In the genomic region with DNA sequence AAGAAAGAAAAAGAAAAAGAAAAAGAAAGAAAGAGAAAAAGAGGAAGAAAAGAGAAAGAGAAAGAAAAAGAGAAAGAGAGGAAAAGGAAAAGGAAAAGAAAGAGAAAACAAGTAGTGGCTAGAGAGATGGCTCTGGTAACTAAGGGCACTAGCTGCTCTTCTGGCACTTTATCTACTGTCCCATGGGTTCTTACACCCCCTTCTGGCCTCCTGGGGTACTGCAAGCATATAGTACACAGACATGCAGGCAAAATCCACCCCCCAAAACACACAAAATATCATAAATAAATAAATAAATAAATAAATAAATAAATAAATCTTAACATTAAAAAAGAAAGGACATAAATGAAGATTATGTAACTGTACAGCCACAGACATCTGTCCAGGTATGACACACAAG, we compare ENCODE assay signal across 9 mouse cellular contexts. TPM values are rescaled to one million over a fixed set of nuclear protein-coding genes. Genes with fewer than 3 reads are reported as not detected.
DNase-seq lines count a peak whose midpoint lies in the region; ATAC-seq and TF ChIP-seq lines count a peak whose summit lies in the region.
"Had no signal": no experiment of that assay in that cellular context is flagged by ENCODE, and none has a peak within 500 bp of the region (broad histone marks: within the 10 kb centered on the region; RNA-seq: fewer than 3 reads in every experiment).

No protein-coding gene starts in this region.

- no peak overlapping the region for H3K4me2 ChIP-seq in limb, embryonic 14.5 days (replicated peaks; ENCODE audit: low read depth, low read length, severe bottlenecking)
- H3K4me2 ChIP-seq: neural tube, embryonic 12.5 days had no signal

- H3K27ac ChIP-seq in layer of hippocampus, adult 2 months: no peak overlapping the region
- H3K27ac ChIP-seq in gastrocnemius, adult 2 months: no peak overlapping the region
- no peak overlapping the region for H3K27ac ChIP-seq in limb, embryonic 14.5 days (replicated peaks; ENCODE audit: low read depth, low read length)
- H3K27ac ChIP-seq: neural tube, embryonic 12.5 days had no signal

- H3K4me1 ChIP-seq in limb, embryonic 14.5 days (ENCODE audit: control insufficient read depth, insufficient read depth, low read length): no peaks in the 10 kb centered on the region
- H3K4me1 ChIP-seq: neural tube, embryonic 12.5 days had no signal

- H3K9me3 ChIP-seq in limb, embryonic 14.5 days (ENCODE audit: control insufficient read depth, low read length): no peaks in the 10 kb centered on the region
- H3K9me3 ChIP-seq: neural tube, embryonic 12.5 days had no signal

- peak; percentile 77 for TF ChIP-seq CTCF in layer of hippocampus, adult 2 months (conservative IDR thresholded peaks at IDR 0.05)
- TF ChIP-seq CTCF in gastrocnemius, adult 2 months (IDR thresholded peaks at IDR 0.05): peak; percentile 79

- DNase-seq in layer of hippocampus, adult 2 months (ENCODE audit: low spot score in 2 of 2): no peak
- DNase-seq in layer of hippocampus, adult 9-11 months: no peak
- peak; percentile 72 for DNase-seq in ES-CJ7 (ENCODE audit: low read depth, low spot score)
- peak; percentile 20 for DNase-seq in adrenal gland, adult 8-10 months
- peak; percentile 65 for DNase-seq in gastrocnemius, adult 2 months
- peak; percentile 55 for DNase-seq in limb, embryonic 14.5 days (ENCODE audit: low spot score)
- DNase-seq in retina, embryonic 14.5 days (ENCODE audit: low spot score): peak; percentile 77
- DNase-seq in yolk sac, embryonic 10.5 days (ENCODE audit: low spot score): no peak

- H3K4me3 ChIP-seq in layer of hippocampus, adult 2 months: no peak overlapping the region
- H3K4me3 ChIP-seq in gastrocnemius, adult 2 months: no peak overlapping the region
- H3K4me3 ChIP-seq in limb, embryonic 14.5 days (replicated peaks; ENCODE audit: low read length): no peak overlapping the region
- H3K4me3 ChIP-seq: neural tube, embryonic 12.5 days had no signal

- no peak for TF ChIP-seq POLR2A in limb, embryonic 14.5 days (IDR thresholded peaks at IDR 0.05; ENCODE audit: borderline replicate concordance, extremely low read depth, insufficient read depth, insufficient read length)

- no peaks in the 10 kb centered on the region for H3K27me3 ChIP-seq in limb, embryonic 14.5 days (ENCODE audit: control insufficient read depth, insufficient read depth, low read length)
- H3K27me3 ChIP-seq: neural tube, embryonic 12.5 days had no signal

- no peak overlapping the region for H3K9ac ChIP-seq in limb, embryonic 14.5 days (ENCODE audit: low read depth, low read length, severe bottlenecking)
- H3K9ac ChIP-seq: neural tube, embryonic 12.5 days had no signal

- ATAC-seq in limb, embryonic 14.5 days (ENCODE audit: low FRiP score, low read depth): no peak

- intact Hi-C loops in gastrocnemius, adult 2 months (cut with DNase I): loop anchor here (1.0 kb wide), 1 partner anchor 373 kb away; no protein-coding TSS in a partner anchor

- H3K36me3 ChIP-seq in limb, embryonic 14.5 days (ENCODE audit: control insufficient read depth, insufficient read depth, low read length): no peaks in the 10 kb centered on the region
- H3K36me3 ChIP-seq: neural tube, embryonic 12.5 days had no signal

RNA-seq across cellular contexts. Expression of a gene that starts 20.4 kb away (rescaled TPM):
- total RNA-seq in layer of hippocampus, adult 2 months (2021): 1 to 10 TPM; 1.8 to 2.7 TPM
- total RNA-seq in adrenal gland, adult 8-10 months (2022): under 1 TPM in 3 of 4 experiments, not detected in 1; 0.15 to 0.38 (median 0.24) TPM
- under 1 TPM in 1 of 2 experiments, not detected in 1; 0.22 TPM for total RNA-seq in gastrocnemius, adult 2 months (2021)
- 1.00 and 1.0 TPM in 2 replicates for polyA plus RNA-seq in limb, embryonic 14.5 days (2012; rRNA removed)
- 0.32 and 0.40 TPM in 2 replicates for polyA plus RNA-seq in limb, embryonic 14.5 days (2014; fragmentation: Nextera tagmentation; extraction: Ambion mirVana)

RNA-seq across cellular contexts. Expression of a gene that starts 22.6 kb away (rescaled TPM):
- total RNA-seq in layer of hippocampus, adult 2 months (2021): 10 to 100 TPM; 29.8 to 31.6 TPM
- total RNA-seq in adrenal gland, adult 8-10 months (2022): 10 to 100 TPM; 19.4 to 32.7 (median 26.3) TPM
- 1 to 10 TPM; 3.5 to 4.1 TPM for total RNA-seq in gastrocnemius, adult 2 months (2021)
- 24.4 and 26.0 TPM in 2 replicates for polyA plus RNA-seq in limb, embryonic 14.5 days (2012; rRNA removed)
- 33.3 and 36.8 TPM in 2 replicates for polyA plus RNA-seq in limb, embryonic 14.5 days (2014; fragmentation: Nextera tagmentation; extraction: Ambion mirVana)

RNA-seq across cellular contexts. Expression of a gene that starts 48.1 kb away (rescaled TPM):
- total RNA-seq in layer of hippocampus, adult 2 months (2021): not detected
- total RNA-seq in adrenal gland, adult 8-10 months (2022): not detected
- not detected for total RNA-seq in gastrocnemius, adult 2 months (2021)
- not detected in 2 replicates for polyA plus RNA-seq in limb, embryonic 14.5 days (2012; rRNA removed)
- not detected in 2 replicates for polyA plus RNA-seq in limb, embryonic 14.5 days (2014; fragmentation: Nextera tagmentation; extraction: Ambion mirVana)

Comparison
In these comparisons a context has a peak if more than half of its experiments do, and no peak if none do; other contexts are left out.
1. DNase-seq: peak in ES-CJ7 (single experiment), adrenal gland, adult 8-10 months (single experiment), gastrocnemius, adult 2 months (single experiment), limb, embryonic 14.5 days (single experiment) and retina, embryonic 14.5 days (single experiment); none in layer of hippocampus, adult 2 months (0 of 2), layer of hippocampus, adult 9-11 months (single experiment) and yolk sac, embryonic 10.5 days (single experiment).